In genomic region chr3:67197179-67197578, GRCm38 (mm10) we compare ENCODE assay signal across 11 mouse cellular contexts.
A peak's percentile ranks its signal among the peaks of the same experiment; 100 is the strongest.
DNase-seq lines count a peak whose midpoint lies in the region; ATAC-seq and TF ChIP-seq lines count a peak whose summit lies in the region.
"Had no signal": no experiment of that assay in that cellular context is flagged by ENCODE, and none has a peak within 500 bp of the region (broad histone marks: within the 10 kb centered on the region; RNA-seq: fewer than 3 reads in every experiment).

No protein-coding gene starts in this region.

- peak; percentile 12; the same call in 1 of the 2 replicates for TF ChIP-seq CTCF in forebrain, postnatal 0 days (IDR thresholded peaks at IDR 0.05; ENCODE audit: low read depth)

- no peaks in the 10 kb centered on the region for H3K4me1 ChIP-seq in forebrain, postnatal 0 days (ENCODE audit: insufficient read depth)
- no peaks in the 10 kb centered on the region for H3K4me1 ChIP-seq in forebrain, embryonic 16.5 days (replicated peaks; ENCODE audit: control insufficient read depth, insufficient read depth, low read length)
- H3K4me1 ChIP-seq in midbrain, embryonic 11.5 days (ENCODE audit: control insufficient read depth, insufficient read depth, low read length), result no peaks in the 10 kb centered on the region
- H3K4me1 ChIP-seq in midbrain, embryonic 15.5 days, result no peaks in the 10 kb centered on the region
- H3K4me1 ChIP-seq: embryonic facial prominence, embryonic 12.5 days had no signal

- H3K9me3 ChIP-seq in forebrain, postnatal 0 days (ENCODE audit: low read length), result no peaks in the 10 kb centered on the region
- no peaks in the 10 kb centered on the region for H3K9me3 ChIP-seq in forebrain, embryonic 16.5 days (ENCODE audit: control insufficient read depth, low read length)
- no peaks in the 10 kb centered on the region for H3K9me3 ChIP-seq in midbrain, embryonic 11.5 days (ENCODE audit: control insufficient read depth, low read length)
- H3K9me3 ChIP-seq in midbrain, embryonic 15.5 days, result no peaks in the 10 kb centered on the region
- H3K9me3 ChIP-seq: embryonic facial prominence, embryonic 12.5 days had no signal

- 35% methylated on average over 3 of the region's 3 CpGs for WGBS in forebrain, postnatal 0 days
- WGBS in forebrain, embryonic 16.5 days, result 33% methylated on average over 3 of the region's 3 CpGs
- WGBS in midbrain, embryonic 11.5 days, result 47% methylated on average over 3 of the region's 3 CpGs
- 39% methylated on average over 3 of the region's 3 CpGs for WGBS in midbrain, embryonic 15.5 days

- DNase-seq in forebrain, postnatal 0 days, result no peak
- no peak for DNase-seq in midbrain, embryonic 11.5 days (ENCODE audit: low spot score, missing footprints)
- DNase-seq in c-Kit-positive CD71-negative TER-119-negative erythroid progenitor cells, embryonic 14.5 days (ENCODE audit: low read depth), result peak; percentile 4
- peak; percentile 9 for DNase-seq in retina, postnatal 7 days (ENCODE audit: low read depth, low spot score)
- DNase-seq in ovary, postnatal 10 days (ENCODE audit: low spot score), result no peak
- DNase-seq in yolk sac, embryonic 10.5 days (ENCODE audit: low spot score), result no peak
- DNase-seq: kidney, postnatal 25 days; lung, postnatal 36 days had no signal

- H3K27me3 ChIP-seq in forebrain, postnatal 0 days (ENCODE audit: insufficient read depth, low read length), result no peaks in the 10 kb centered on the region
- H3K27me3 ChIP-seq in forebrain, embryonic 16.5 days (replicated peaks; ENCODE audit: control insufficient read depth, insufficient read depth, low read length), result no peaks in the 10 kb centered on the region
- no peaks in the 10 kb centered on the region for H3K27me3 ChIP-seq in midbrain, embryonic 11.5 days (ENCODE audit: control insufficient read depth, insufficient read depth, low read length)
- no peaks in the 10 kb centered on the region for H3K27me3 ChIP-seq in midbrain, embryonic 15.5 days (replicated peaks)
- H3K27me3 ChIP-seq: embryonic facial prominence, embryonic 12.5 days had no signal

- ATAC-seq in forebrain, postnatal 0 days, result no peak
- no peak for ATAC-seq in forebrain, embryonic 16.5 days
- ATAC-seq in midbrain, embryonic 11.5 days (ENCODE audit: low FRiP score), result 0 out of 2 replicates have a peak, but pooled peaks have one; percentile 33
- no peak for ATAC-seq in midbrain, embryonic 15.5 days (replicated peaks)

- H3K4me3 ChIP-seq in forebrain, postnatal 0 days (ENCODE audit: low read depth, low read length), result no peak overlapping the region
- no peak overlapping the region for H3K4me3 ChIP-seq in forebrain, embryonic 16.5 days (replicated peaks; ENCODE audit: low read length)
- H3K4me3 ChIP-seq in midbrain, embryonic 11.5 days (ENCODE audit: low read depth, low read length), result no peak overlapping the region
- no peak overlapping the region for H3K4me3 ChIP-seq in midbrain, embryonic 15.5 days
- H3K4me3 ChIP-seq: embryonic facial prominence, embryonic 12.5 days had no signal

- H3K4me2 ChIP-seq in forebrain, postnatal 0 days (ENCODE audit: low read depth), result no peak overlapping the region
- no peak overlapping the region for H3K4me2 ChIP-seq in forebrain, embryonic 16.5 days (ENCODE audit: low read length)
- no peak overlapping the region for H3K4me2 ChIP-seq in midbrain, embryonic 11.5 days
- H3K4me2 ChIP-seq in midbrain, embryonic 15.5 days, result no peak overlapping the region
- H3K4me2 ChIP-seq: embryonic facial prominence, embryonic 12.5 days had no signal

- no peak overlapping the region for H3K27ac ChIP-seq in forebrain, postnatal 0 days (ENCODE audit: low read depth, low read length)
- H3K27ac ChIP-seq in forebrain, embryonic 16.5 days (ENCODE audit: low read length), result no peak overlapping the region
- H3K27ac ChIP-seq in midbrain, embryonic 11.5 days (ENCODE audit: low read depth, low read length), result no peak overlapping the region
- H3K27ac ChIP-seq in midbrain, embryonic 15.5 days, result no peak overlapping the region
- H3K27ac ChIP-seq: embryonic facial prominence, embryonic 12.5 days had no signal

- no peak overlapping the region for H3K9ac ChIP-seq in forebrain, postnatal 0 days
- H3K9ac ChIP-seq in forebrain, embryonic 16.5 days (replicated peaks; ENCODE audit: low read depth, low read length), result no peak overlapping the region
- no peak overlapping the region for H3K9ac ChIP-seq in midbrain, embryonic 11.5 days (ENCODE audit: low read length)
- H3K9ac ChIP-seq in midbrain, embryonic 15.5 days, result no peak overlapping the region
- H3K9ac ChIP-seq: embryonic facial prominence, embryonic 12.5 days had no signal

- no peaks in the 10 kb centered on the region for H3K36me3 ChIP-seq in forebrain, postnatal 0 days (ENCODE audit: insufficient read depth)
- H3K36me3 ChIP-seq in forebrain, embryonic 16.5 days (ENCODE audit: control insufficient read depth, insufficient read depth), result no peaks in the 10 kb centered on the region
- no peaks in the 10 kb centered on the region for H3K36me3 ChIP-seq in midbrain, embryonic 11.5 days (ENCODE audit: control insufficient read depth, insufficient read depth, low read length)
- H3K36me3 ChIP-seq in midbrain, embryonic 15.5 days (replicated peaks), result no peaks in the 10 kb centered on the region
- H3K36me3 ChIP-seq: embryonic facial prominence, embryonic 12.5 days had no signal

Comparison
In these comparisons a context has a peak if more than half of its experiments do, and no peak if none do; other contexts are left out.
1. DNase-seq: peak in c-Kit-positive CD71-negative TER-119-negative erythroid progenitor cells, embryonic 14.5 days (single experiment) and retina, postnatal 7 days (single experiment); none in forebrain, postnatal 0 days (single experiment), midbrain, embryonic 11.5 days (single experiment), ovary, postnatal 10 days (single experiment) and yolk sac, embryonic 10.5 days (single experiment).